Mouse (Mus musculus): ENCODE measurements around the gene Ptprf.

Gene Ptprf

GRCm38 (mm10) chr4:118291231-118291630 lies at the start of gene Ptprf:
Gene Ptprf, minus strand, starts transcription at chr4:118291405.
- peak; percentile 53 for DNase-seq

GRCm38 (mm10) chr4:118336658-118337057 lies 45.5 kb upstream of the Ptprf start:
- no peak for DNase-seq

- DNase-seq, result no peak
These were observed 44.8 kb upstream of the Ptprf start for GRCm38 (mm10) chr4:118335991-118336390.

- DNase-seq, result no peak
These were observed 40.6 kb upstream of the Ptprf start for GRCm38 (mm10) chr4:118331777-118332176.

GRCm38 (mm10) chr4:118326476-118326875 lies 35.3 kb upstream of the Ptprf start:
- no peak for DNase-seq

- DNase-seq, result no peak
These were observed 29.4 kb upstream of the Ptprf start for GRCm38 (mm10) chr4:118320636-118321035.

GRCm38 (mm10) chr4:118319706-118320344 lies 28.6 kb upstream of the Ptprf start:
- DNase-seq, result no peak

GRCm38 (mm10) chr4:118316662-118317061 lies 25.5 kb upstream of the Ptprf start:
- no peak for DNase-seq

- DNase-seq, result no peak
These were observed 24.1 kb upstream of the Ptprf start for GRCm38 (mm10) chr4:118315286-118315685.

- no peak for DNase-seq
These were observed 19.3 kb upstream of the Ptprf start for GRCm38 (mm10) chr4:118310461-118310860.

- DNase-seq, result no peak
These were observed 16.5 kb upstream of the Ptprf start for GRCm38 (mm10) chr4:118307533-118308263.

- no peak for DNase-seq
These were observed 15.0 kb upstream of the Ptprf start for GRCm38 (mm10) chr4:118306113-118306696.

- DNase-seq, result no peak
These were observed 13.8 kb upstream of the Ptprf start for GRCm38 (mm10) chr4:118304984-118305383.

- DNase-seq, result no peak
These were observed 6.6 kb upstream of the Ptprf start for GRCm38 (mm10) chr4:118297844-118298243.

GRCm38 (mm10) chr4:118295651-118296561 lies 4.7 kb upstream of the Ptprf start:
- DNase-seq, result no peak

- DNase-seq, result no peak
These were observed 3.6 kb upstream of the Ptprf start for GRCm38 (mm10) chr4:118294811-118295210.

GRCm38 (mm10) chr4:118292741-118293306 lies 1.6 kb upstream of the Ptprf start:
- peak; percentile 73 for DNase-seq

- peak; percentile 11 for DNase-seq
These were observed 682 bp downstream of the Ptprf start for GRCm38 (mm10) chr4:118290416-118291030.

- peak; percentile 14 for DNase-seq
These were observed 1.2 kb downstream of the Ptprf start for GRCm38 (mm10) chr4:118289960-118290415.

- no peak for DNase-seq
These were observed 1.9 kb downstream of the Ptprf start for GRCm38 (mm10) chr4:118289266-118289665.

GRCm38 (mm10) chr4:118288531-118288930 lies 2.7 kb downstream of the Ptprf start:
- DNase-seq, result no peak

- no peak for DNase-seq
These were observed 5.0 kb downstream of the Ptprf start for GRCm38 (mm10) chr4:118286202-118286601.

Measured in cerebellum, adult 11 months (tissue).